Mouse (Mus musculus): ENCODE data around the gene Cd93.

DNA sequence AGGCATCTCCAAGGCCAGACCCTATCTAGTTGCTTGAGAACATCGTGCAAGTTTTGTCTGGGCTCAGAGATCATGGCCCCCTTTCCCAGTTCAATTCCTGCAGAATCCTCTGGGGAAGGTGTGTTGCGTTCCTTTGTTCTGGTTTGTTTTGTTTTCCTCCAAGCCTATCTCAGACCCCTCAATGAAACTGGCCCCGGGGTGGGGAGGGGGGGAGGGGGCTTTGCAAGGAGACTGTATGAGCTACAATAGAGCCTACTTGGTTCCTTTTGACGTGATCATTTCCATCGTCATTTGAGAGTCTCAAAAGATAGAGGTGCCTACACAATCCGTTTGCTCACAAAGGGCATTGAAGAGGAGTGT, 34.6 kb downstream of the Cd93 start:
- TF ChIP-seq POLR2A (IDR thresholded peaks at IDR 0.05; ENCODE audit: borderline replicate concordance, extremely low read depth, low read depth, low read length) (no peak), CTCF (IDR thresholded peaks at IDR 0.05; ENCODE audit: insufficient read depth, low read length) (no peak)

Measured in lung, adult 2 months (tissue).